Mouse (Mus musculus): ENCODE data around the gene Cryba4. TPM values are rescaled to one million over a fixed set of nuclear protein-coding genes. Genes with fewer than 3 reads are reported as not detected.

Gene Cryba4
- total and polyA plus RNA-seq, 3 experiments = not detected

DNA sequence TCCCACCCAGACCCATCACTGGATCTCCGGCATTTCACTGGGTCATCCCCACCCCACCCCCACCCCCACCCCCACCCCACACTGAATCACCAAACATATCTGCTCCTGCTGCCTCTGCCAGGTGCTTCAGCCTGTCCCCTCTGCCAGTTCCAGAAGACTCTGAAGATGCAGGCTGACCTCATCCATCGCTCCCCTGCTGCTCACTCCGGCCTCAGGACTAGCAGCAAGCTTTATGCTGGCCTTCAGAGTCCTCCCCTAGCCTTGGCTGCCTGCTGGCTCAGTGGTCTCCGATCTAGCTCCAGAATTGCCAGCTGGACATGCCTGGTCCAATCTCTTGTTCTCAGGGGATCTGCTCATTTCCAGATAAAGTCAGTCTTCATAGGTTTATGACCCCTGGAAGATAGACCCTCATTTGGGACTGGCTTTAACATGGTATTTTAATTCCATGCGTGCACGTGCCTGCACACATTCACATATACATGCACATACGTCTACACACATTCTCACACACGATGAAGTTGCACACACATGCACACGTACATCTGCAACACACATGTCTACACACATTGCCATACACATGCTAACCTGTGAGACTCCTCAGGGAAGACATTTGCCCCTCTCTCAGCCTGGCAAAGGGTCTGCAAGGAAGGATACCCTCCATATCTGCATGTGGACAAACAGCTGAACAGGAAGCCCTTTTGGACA is 14.3 kb downstream of the Cryba4 start:
- Histone ChIP-seq H3K9ac (ENCODE audit: insufficient read depth, low read depth) (no peak overlapping the region), H3K27ac (ENCODE audit: insufficient read depth, low read depth) (no peak overlapping the region), H3K27me3 (replicated peaks) (peaks cover 49% of the 10 kb centered on the region), H3K4me3 (replicated peaks in 1 of 3; ENCODE audit: low read depth in 2 of 3, low read length in 2 of 3, poor library complexity in 1 of 3) (no peak overlapping the region), H3K4me2 (ENCODE audit: insufficient read depth, low read depth, poor library complexity, severe bottlenecking) (no peak overlapping the region), H3K36me3 (replicated peaks in 1 of 2; ENCODE audit: control insufficient read depth in 1 of 2, insufficient read depth in 1 of 2, low read length in 1 of 2) (no peaks in the 10 kb centered on the region), H3K79me2 (replicated peaks; ENCODE audit: control insufficient read depth, extremely low read depth, insufficient read depth, poor library complexity, severe bottlenecking) (no peaks in the 10 kb centered on the region), H3K4me1 (ENCODE audit: control insufficient read depth in 1 of 2, insufficient read depth in 2 of 2) (no peaks in the 10 kb centered on the region), H3K9me3 (replicated peaks; ENCODE audit: low read length) (peaks cover 10% of the 10 kb centered on the region)
- dilution Hi-C loops (cut with MboI; ENCODE audit: extremely low pct_ligation_motif_present, extremely low pct_unique_long_range_greater_than_20kb, low sequenced_read_pairs) = no loop called here
- in situ Hi-C loops (cut with MboI; ENCODE audit: low pct_ligation_motif_present, low pct_unique_long_range_greater_than_20kb, low sequenced_read_pairs) = loop anchor here (25.0 kb wide), 1 partner anchor 799 kb away; no protein-coding TSS in a partner anchor
- TF ChIP-seq JUND (conservative IDR thresholded peaks at IDR 0.05; ENCODE audit: low read depth, low read length) = no peak
- no peak for TF ChIP-seq RCOR1 (conservative IDR thresholded peaks at IDR 0.05; ENCODE audit: low read depth, low read length)
- TF ChIP-seq JUN (IDR thresholded peaks at IDR 0.05; ENCODE audit: insufficient read depth, low read depth, low read length) = no peak
- no peak for TF ChIP-seq CTCF (conservative IDR thresholded peaks at IDR 0.05 in 1 of 2, IDR thresholded peaks at IDR 0.05 in 1 of 2; ENCODE audit: low read depth in 2 of 2, low read length in 2 of 2)
- no peak for TF ChIP-seq USF1 (IDR thresholded peaks at IDR 0.05; ENCODE audit: low read depth, low read length)
- no peak for TF ChIP-seq ZKSCAN1 (IDR thresholded peaks at IDR 0.05; ENCODE audit: borderline replicate concordance, low read depth, low read length)
- TF ChIP-seq USF2 (conservative IDR thresholded peaks at IDR 0.05; ENCODE audit: low read depth, low read length) = no peak
- TF ChIP-seq KAT2A (IDR thresholded peaks at IDR 0.05; ENCODE audit: insufficient replicate concordance, low read length) = no peak
- TF ChIP-seq E2F4 (IDR thresholded peaks at IDR 0.05; ENCODE audit: insufficient replicate concordance, low read depth, low read length) = no peak
- TF ChIP-seq MYC (IDR thresholded peaks at IDR 0.05; ENCODE audit: low read depth, low read length) = no peak
- TF ChIP-seq ELF1 (IDR thresholded peaks at IDR 0.05; ENCODE audit: low read depth, low read length) = no peak
- no peak for TF ChIP-seq POLR2AphosphoS2 (IDR thresholded peaks at IDR 0.05; ENCODE audit: low read depth, low read length)
- TF ChIP-seq HCFC1 (IDR thresholded peaks at IDR 0.05; ENCODE audit: low read depth, low read length) = no peak
- no peak for TF ChIP-seq ZMIZ1 (IDR thresholded peaks at IDR 0.05; ENCODE audit: low read depth, low read length)
- no peak for TF ChIP-seq SMC3 (IDR thresholded peaks at IDR 0.05; ENCODE audit: low read depth, low read length)
- no peak for TF ChIP-seq MAX (IDR thresholded peaks at IDR 0.05; ENCODE audit: low read length)
- TF ChIP-seq MAZ (IDR thresholded peaks at IDR 0.05; ENCODE audit: low read depth, low read length) = no peak
- no peak for DNase-seq (ENCODE audit: extremely low read depth)

DNA sequence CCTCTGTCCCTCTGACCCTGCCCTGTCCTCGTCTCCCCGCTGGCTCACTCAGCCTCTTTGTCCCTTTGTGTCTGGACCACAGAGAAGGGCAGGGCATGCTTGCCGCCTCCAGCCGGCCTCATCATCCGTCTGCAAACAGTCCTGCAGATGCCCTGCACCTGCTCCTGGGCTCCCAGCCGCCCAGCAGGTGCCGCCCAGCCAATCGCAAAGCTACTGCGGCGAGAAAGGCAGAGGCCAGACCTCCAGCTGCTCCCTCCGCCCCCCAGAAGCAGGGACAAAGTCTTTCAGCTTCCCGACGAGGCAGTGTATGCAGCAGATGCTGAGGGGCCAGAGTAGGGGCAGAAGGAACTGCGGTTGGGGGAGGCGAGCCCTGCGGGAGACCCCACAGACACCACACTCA is 14.9 kb downstream of the Cryba4 start:
- H3K79me2 ChIP-seq (replicated peaks; ENCODE audit: control insufficient read depth, extremely low read depth, insufficient read depth, poor library complexity, severe bottlenecking) = no peaks in the 10 kb centered on the region
- in situ Hi-C loops (cut with MboI; ENCODE audit: low pct_ligation_motif_present, low pct_unique_long_range_greater_than_20kb, low sequenced_read_pairs) (loop anchor here (25.0 kb wide), 1 partner anchor 800 kb away; no protein-coding TSS in a partner anchor), dilution Hi-C loops (cut with MboI; ENCODE audit: extremely low pct_ligation_motif_present, extremely low pct_unique_long_range_greater_than_20kb, low sequenced_read_pairs) (no loop called here)
- H3K27me3 ChIP-seq (replicated peaks) = peaks cover 48% of the 10 kb centered on the region
- no peak overlapping the region for H3K27ac ChIP-seq (ENCODE audit: insufficient read depth, low read depth)
- no peak for DNase-seq (ENCODE audit: extremely low read depth)
- no peaks in the 10 kb centered on the region for H3K36me3 ChIP-seq (replicated peaks in 1 of 2; ENCODE audit: control insufficient read depth in 1 of 2, insufficient read depth in 1 of 2, low read length in 1 of 2)
- TF ChIP-seq HCFC1 (IDR thresholded peaks at IDR 0.05; ENCODE audit: low read depth, low read length) (no peak), MAZ (IDR thresholded peaks at IDR 0.05; ENCODE audit: low read depth, low read length) (no peak), NRF1 (IDR thresholded peaks at IDR 0.05; ENCODE audit: low read depth, low read length) (no peak), UBTF (IDR thresholded peaks at IDR 0.05; ENCODE audit: low read depth, low read length) (no peak), MXI1 (IDR thresholded peaks at IDR 0.05; ENCODE audit: low read depth, low read length) (no peak)
- no peak overlapping the region for H3K4me2 ChIP-seq (ENCODE audit: insufficient read depth, low read depth, poor library complexity, severe bottlenecking)
- peaks cover 4% of the 10 kb centered on the region for H3K9me3 ChIP-seq (replicated peaks; ENCODE audit: low read length)
- H3K9ac ChIP-seq (ENCODE audit: insufficient read depth, low read depth) = no peak overlapping the region
- H3K4me1 ChIP-seq (ENCODE audit: control insufficient read depth in 1 of 2, insufficient read depth in 2 of 2) = no peaks in the 10 kb centered on the region
- H3K4me3 ChIP-seq (replicated peaks in 1 of 3; ENCODE audit: low read depth in 2 of 3, low read length in 2 of 3, poor library complexity in 1 of 3) = no peak overlapping the region
